Mouse (Mus musculus) erythroblast, embryonic 14.5 days (primary cell): ENCODE measurements around the gene Fars2.

Experiments
- GATA1 ChIP-seq: IDR thresholded peaks from 2 replicates; pipeline ENCODE4 v1.6.1; 2012; ENCODE audit warnings: low read length, inconsistent platforms, mixed read lengths
- TAL1 ChIP-seq: IDR thresholded peaks from 3 replicates; pipeline ENCODE4 v1.6.1; 2012; ENCODE audit warnings: low read length, inconsistent platforms, mixed read lengths

DNA sequence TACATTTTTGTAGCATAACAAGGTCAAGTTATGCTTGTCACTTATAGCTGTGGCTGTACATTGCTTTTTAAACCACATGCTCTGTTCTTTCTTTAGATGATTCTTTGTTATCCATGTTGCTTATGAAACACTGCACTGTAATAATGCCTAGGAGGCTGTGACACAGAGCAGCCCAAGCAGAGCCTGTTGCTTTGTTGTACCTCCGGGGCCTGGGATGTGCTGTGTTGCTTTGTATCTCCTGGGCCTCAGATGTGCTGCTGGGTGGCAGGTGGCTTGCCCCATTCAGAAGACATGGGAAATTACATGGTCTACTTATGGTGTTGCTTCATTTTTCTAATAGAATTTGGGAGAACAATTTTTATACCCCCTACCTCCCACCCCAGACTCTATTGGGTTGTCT is 166.9 kb downstream of the Fars2 start:
- TF ChIP-seq GATA1 (no peak), TAL1 (no peak)
